ENCODE assay signal across 9 mouse cellular contexts in genomic region chr8:70316511-70317504, GRCm38 (mm10). TPM values are rescaled to one million over a fixed set of nuclear protein-coding genes. Genes with fewer than 3 reads are reported as not detected.
A peak's percentile ranks its signal among the peaks of the same experiment; 100 is the strongest.
DNase-seq lines count a peak whose midpoint lies in the region; TF ChIP-seq lines count a peak whose summit lies in the region.
"Had no signal": no experiment of that assay in that cellular context is flagged by ENCODE, and none has a peak within 500 bp of the region (broad histone marks: within the 10 kb centered on the region; RNA-seq: fewer than 3 reads in every experiment).

No protein-coding gene starts in this region.

- intact Hi-C loops in heart, postnatal 10 days (cut with DNase I), result loop anchor here (5.0 kb wide), 1 partner anchor 135 kb away; no protein-coding TSS in a partner anchor
- intact Hi-C loops in left cerebral cortex, postnatal 10 days (cut with DNase I), result no loop called here

- peaks cover 3% of the 10 kb centered on the region for H3K36me3 ChIP-seq in myocyte (ENCODE audit: control insufficient read depth, insufficient read depth)

- peak; percentile 57 for DNase-seq in adrenal gland, adult 2 months
- DNase-seq in adrenal gland, postnatal 4 days (ENCODE audit: low spot score in 2 of 2), result no peak
- peak; percentile 43 for DNase-seq in NIH3T3 (ENCODE audit: low read depth)
- peak; percentile 66 for DNase-seq in embryo, embryonic 9.5 days (ENCODE audit: extremely low spot score)
- peak; percentile 51 to 61 for DNase-seq in heart, postnatal 10 days
- DNase-seq in left cerebral cortex, postnatal 10 days (ENCODE audit: extremely low spot score in 1 of 2, low spot score in 2 of 2), result peak; percentile 90 to 95
- no peak for DNase-seq in T-cell, adult 2 months (ENCODE audit: low spot score)

- no peaks in the 10 kb centered on the region for H3K27me3 ChIP-seq in myocyte (ENCODE audit: control insufficient read depth, insufficient read depth, insufficient read length)

- no peaks in the 10 kb centered on the region for H3K79me2 ChIP-seq in myocyte (ENCODE audit: control insufficient read depth, insufficient read depth)

- H3K4me3 ChIP-seq in myocyte, result peak overlapping the region; percentile 9

- no peak for TF ChIP-seq POLR2A in myocyte (IDR thresholded peaks at IDR 0.05; ENCODE audit: insufficient read length, low read depth)

- H3ac ChIP-seq in myocyte (ENCODE audit: control insufficient read depth, insufficient read length), result no peak overlapping the region

- H3K4me2 ChIP-seq in myocyte (ENCODE audit: low read depth), result peak overlapping the region; percentile 61

TF ChIP-seq in myocyte, 11 proteins besides CTCF, POLR2A, EP300 and RAD21:
- no peak for TF ChIP-seq TCF3 (IDR thresholded peaks at IDR 0.05; ENCODE audit: insufficient read length, low read depth)
- TF ChIP-seq MYOD1 (IDR thresholded peaks at IDR 0.05; ENCODE audit: control insufficient read depth in 1 of 3, insufficient read length in 2 of 3, low read depth in 2 of 3), result peak in 1 of 3 experiments; percentile 9

RNA-seq across cellular contexts. Expression of gene Cers1, which starts 1.2 kb away (rescaled TPM):
- total RNA-seq in adrenal gland, adult 2 months (2021), result 1 to 10 TPM; 2.5 to 3.8 TPM
- polyA plus RNA-seq in adrenal gland, adult 2 months (2012; rRNA removed), result 4.9 and 5.2 TPM in 2 replicates
- total RNA-seq in adrenal gland, postnatal 4 days (2021), result 1 to 10 TPM; 6.8 to 7.2 TPM
- under 1 TPM; 0.57 to 0.67 TPM for total RNA-seq in heart, postnatal 10 days (2021)
- 10 to 100 TPM; 97.9 to 98.4 TPM for total RNA-seq in left cerebral cortex, postnatal 10 days (2021)
- 4.4 TPM for polyA plus RNA-seq in myocyte (2012; fragmentation: generic; extraction: Trizol)
- total RNA-seq: liver, adult 2 months had no signal

RNA-seq across cellular contexts. Expression of gene Gdf1, which starts 12.8 kb away (rescaled TPM):
- total RNA-seq in adrenal gland, adult 2 months (2021), result under 1 TPM in 1 of 2 experiments, not detected in 1; 0.41 TPM
- 7.9 and 9.8 TPM in 2 replicates for polyA plus RNA-seq in adrenal gland, adult 2 months (2012; rRNA removed)
- 1 to 10 TPM in 1 of 2 experiments, under 1 TPM in 1; 0.34 to 1.3 TPM for total RNA-seq in adrenal gland, postnatal 4 days (2021)
- total RNA-seq in heart, postnatal 10 days (2021), result under 1 TPM in 1 of 2 experiments, not detected in 1; 0.20 TPM
- total RNA-seq in left cerebral cortex, postnatal 10 days (2021), result 10 to 100 TPM in 1 of 2 experiments, 1 to 10 TPM in 1; 6.6 to 13.0 TPM
- 2.6 TPM for polyA plus RNA-seq in myocyte (2012; fragmentation: generic; extraction: Trizol)
- total RNA-seq: liver, adult 2 months had no signal
- polyA plus RNA-seq: liver, adult 2 months had no signal

RNA-seq across cellular contexts. Expression of gene Cope, which starts 14.5 kb away (rescaled TPM):
- total RNA-seq in adrenal gland, adult 2 months (2021), result 100 to 1,000 TPM; 203 to 233 TPM
- 491 and 579 TPM in 2 replicates for polyA plus RNA-seq in adrenal gland, adult 2 months (2012; rRNA removed)
- total RNA-seq in adrenal gland, postnatal 4 days (2021), result 100 to 1,000 TPM; 188 to 192 TPM
- 100 to 1,000 TPM; 160 to 173 TPM for total RNA-seq in heart, postnatal 10 days (2021)
- total RNA-seq in left cerebral cortex, postnatal 10 days (2021), result 100 to 1,000 TPM; 124 to 134 TPM
- 236 TPM for polyA plus RNA-seq in myocyte (2012; fragmentation: generic; extraction: Trizol)

RNA-seq across cellular contexts. Expression of gene Ddx49, which starts 14.5 kb away (rescaled TPM):
- total RNA-seq in adrenal gland, adult 2 months (2021), result 10 to 100 TPM; 57.7 to 69.5 TPM
- 53.3 and 62.5 TPM in 2 replicates for polyA plus RNA-seq in adrenal gland, adult 2 months (2012; rRNA removed)
- 10 to 100 TPM; 83.3 to 86.8 TPM for total RNA-seq in adrenal gland, postnatal 4 days (2021)
- total RNA-seq in heart, postnatal 10 days (2021), result 10 to 100 TPM; 33.1 to 33.5 TPM
- total RNA-seq in left cerebral cortex, postnatal 10 days (2021), result 10 to 100 TPM; 64.9 to 65.2 TPM
- polyA plus RNA-seq in myocyte (2012; fragmentation: generic; extraction: Trizol), result 106 TPM

RNA-seq across cellular contexts. Expression of gene Homer3, which starts 34.2 kb away (rescaled TPM):
- total RNA-seq in adrenal gland, adult 2 months (2021), result 10 to 100 TPM; 16.0 to 21.8 TPM
- 56.8 and 68.4 TPM in 2 replicates for polyA plus RNA-seq in adrenal gland, adult 2 months (2012; rRNA removed)
- total RNA-seq in adrenal gland, postnatal 4 days (2021), result 10 to 100 TPM; 44.8 to 50.6 TPM
- total RNA-seq in heart, postnatal 10 days (2021), result 10 to 100 TPM; 25.6 to 28.2 TPM
- 1 to 10 TPM; 7.9 to 9.4 TPM for total RNA-seq in left cerebral cortex, postnatal 10 days (2021)
- 43.6 TPM for polyA plus RNA-seq in myocyte (2012; fragmentation: generic; extraction: Trizol)

Comparison
In these comparisons a context has a peak if more than half of its experiments do, and no peak if none do; other contexts are left out.
1. DNase-seq: peak in adrenal gland, adult 2 months (single experiment), NIH3T3 (single experiment), embryo, embryonic 9.5 days (single experiment), heart, postnatal 10 days (2 of 2) and left cerebral cortex, postnatal 10 days (2 of 2); none in adrenal gland, postnatal 4 days (0 of 2) and T-cell, adult 2 months (single experiment).
2. RNA of gene Cers1, which starts 1.2 kb away (total RNA-seq): 97.9 to 98.4 TPM in left cerebral cortex, postnatal 10 days; 6.8 to 7.2 TPM in adrenal gland, postnatal 4 days, 2.5 to 3.8 TPM in adrenal gland, adult 2 months and 0.57 to 0.67 TPM in heart, postnatal 10 days; every median in the first group is over 10 times any median in the second.